Mouse (Mus musculus) liver, embryonic 12.5 days (tissue): ENCODE results near the gene Gsdmc4. TPM values are rescaled to one million over a fixed set of nuclear protein-coding genes. Genes with fewer than 3 reads are reported as not detected.
"Not testable (repeated sequence)": the region's sequence is repeated elsewhere in the genome, so short reads cannot be mapped to it uniquely, and the experiment has no call there.

Experiments
- ATAC-seq: fragments of 200-750 bp; cut with Nextera tagmentation; 2 replicates; pipeline ENCODE4 v1.8.0; 2017; ENCODE audit warnings: moderate number of reproducible peaks, mild to moderate bottlenecking, moderate library complexity
- H3K27ac ChIP-seq: fragments of 300-500 bp; sonication (generic); 2 replicates; pipeline ENCODE4 v1.5.1; 2016; ENCODE audit warnings: mild to moderate bottlenecking
- H3K27me3 ChIP-seq: fragments of 300-500 bp; sonication (generic); replicated peaks from 2 replicates; pipeline ENCODE4 v1.6.1; 2016; ENCODE audit warnings: mild to moderate bottlenecking, moderate library complexity
- H3K36me3 ChIP-seq: fragments of 300-500 bp; sonication (generic); 2 replicates; pipeline ENCODE4 v1.6.1; 2016; ENCODE audit warnings: mild to moderate bottlenecking, moderate library complexity
- H3K4me1 ChIP-seq: fragments of 300-500 bp; sonication (generic); 2 replicates; pipeline ENCODE4 v1.6.1; 2016
- H3K4me2 ChIP-seq: fragments of 300-500 bp; sonication (generic); 2 replicates; pipeline ENCODE4 v1.6.1; 2016; ENCODE audit warnings: mild to moderate bottlenecking, moderate library complexity
- H3K4me3 ChIP-seq: fragments of 300-500 bp; sonication (generic); 2 replicates; pipeline ENCODE4 v1.5.1; 2016; ENCODE audit warnings: mild to moderate bottlenecking, moderate library complexity
- H3K9ac ChIP-seq: fragments of 300-500 bp; sonication (generic); 2 replicates; pipeline ENCODE4 v1.6.1; 2016; ENCODE audit warnings: mild to moderate bottlenecking, moderate library complexity
- H3K9me3 ChIP-seq: fragments of 300-500 bp; sonication (generic); replicated peaks from 2 replicates; pipeline ENCODE4 v1.6.1; 2016; ENCODE audit warnings: mild to moderate bottlenecking, moderate library complexity
- WGBS: fragments of 180-500 bp; shearing (Covaris S2); methylation state at CpG from one replicate; pipeline ENCODE4 v1.1.7; 2016; ENCODE audit not compliant: insufficient replicate concordance; 5-methylcytosine and 5-hydroxymethylcytosine counted together
- polyA plus RNA-seq: library from polyadenylated mRNA; unstranded; fragments of >200 nt; fragmentation: Nextera tagmentation; extraction: Ambion mirVana; gene quantifications from 2 replicates; pipeline ENCODE4 v1.2.1, GENCODE M21; 2016

Gsdmc4 gene
- polyA plus RNA-seq = not detected in 2 replicates

- 59% methylated on average over 2 of the region's 2 CpGs for WGBS
- H3K27me3 ChIP-seq = not testable (repeated sequence)
Observed at GRCm38 (mm10) chr15:63912197-63912596, at the start of gene Gsdmc4. Gene Gsdmc4, minus strand, starts transcription at chr15:63912297.

GRCm38 (mm10) chr15:63960542-63960941, 48.4 kb upstream of the Gsdmc4 start:
- H3K36me3 ChIP-seq = no peaks in the 10 kb centered on the region
- no peak for ATAC-seq
- H3K27me3 ChIP-seq = no peaks in the 10 kb centered on the region
- H3K9ac ChIP-seq = no peak overlapping the region
- no peak overlapping the region for H3K4me3 ChIP-seq
- H3K27ac ChIP-seq = no peak overlapping the region
- no peaks in the 10 kb centered on the region for H3K9me3 ChIP-seq
- 0 out of 2 replicates have a peak, but pooled peaks cover 4% of the 10 kb centered on the region for H3K4me1 ChIP-seq
- 90% methylated on average over 2 of the region's 2 CpGs for WGBS
- H3K4me2 ChIP-seq = no peak overlapping the region

More at GRCm38 (mm10) chr15:63912197-63912596, at the start of gene Gsdmc4:
- not testable (repeated sequence) for H3K9ac ChIP-seq, ATAC-seq, H3K27ac ChIP-seq, H3K9me3 ChIP-seq, H3K4me1 ChIP-seq, H3K4me2 ChIP-seq, H3K36me3 ChIP-seq, H3K4me3 ChIP-seq

DNA sequence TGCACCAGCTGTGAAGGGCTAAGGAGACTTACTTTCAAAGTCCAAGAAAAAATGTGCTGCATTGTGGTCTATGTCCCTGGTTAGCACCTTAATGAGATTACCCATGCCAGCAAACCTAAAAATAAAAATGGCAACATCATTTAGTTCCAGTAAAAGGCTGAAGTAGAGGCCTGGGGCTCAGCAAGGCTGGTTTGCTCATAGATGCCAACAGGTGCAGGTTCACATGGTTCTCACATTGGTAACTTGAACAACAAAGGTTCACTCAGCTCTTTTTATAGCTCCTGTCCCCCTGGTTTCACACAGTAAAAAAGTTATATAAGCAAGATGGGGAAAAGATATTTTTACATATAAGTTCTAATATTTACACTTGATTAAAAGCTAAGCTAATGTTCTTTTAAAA, 45.5 kb upstream of the Gsdmc4 start:
- no peaks in the 10 kb centered on the region for H3K27me3 ChIP-seq
- no peaks in the 10 kb centered on the region for H3K36me3 ChIP-seq
- H3K9me3 ChIP-seq = no peaks in the 10 kb centered on the region
- 0 out of 2 replicates have a peak, but pooled peaks cover 4% of the 10 kb centered on the region for H3K4me1 ChIP-seq
- no peak for ATAC-seq
- H3K27ac ChIP-seq = no peak overlapping the region
- H3K4me3 ChIP-seq = no peak overlapping the region
- H3K9ac ChIP-seq = no peak overlapping the region
- H3K4me2 ChIP-seq = no peak overlapping the region

- no peak overlapping the region for H3K4me2 ChIP-seq
- no peak overlapping the region for H3K9ac ChIP-seq
- H3K9me3 ChIP-seq = no peaks in the 10 kb centered on the region
- H3K4me3 ChIP-seq = no peak overlapping the region
- H3K27ac ChIP-seq = no peak overlapping the region
- no peaks in the 10 kb centered on the region for H3K27me3 ChIP-seq
- WGBS = 84% methylated on average over 4 of the region's 4 CpGs
- no peaks in the 10 kb centered on the region for H3K4me1 ChIP-seq
- H3K36me3 ChIP-seq = peaks cover 5% of the 10 kb centered on the region; the same call in 1 of the 2 replicates
- ATAC-seq = no peak
Observed at GRCm38 (mm10) chr15:63953256-63953655, 41.2 kb upstream of the Gsdmc4 start.

GRCm38 (mm10) chr15:63941221-63941620, 29.1 kb upstream of the Gsdmc4 start:
- no peak overlapping the region for H3K4me3 ChIP-seq

DNA sequence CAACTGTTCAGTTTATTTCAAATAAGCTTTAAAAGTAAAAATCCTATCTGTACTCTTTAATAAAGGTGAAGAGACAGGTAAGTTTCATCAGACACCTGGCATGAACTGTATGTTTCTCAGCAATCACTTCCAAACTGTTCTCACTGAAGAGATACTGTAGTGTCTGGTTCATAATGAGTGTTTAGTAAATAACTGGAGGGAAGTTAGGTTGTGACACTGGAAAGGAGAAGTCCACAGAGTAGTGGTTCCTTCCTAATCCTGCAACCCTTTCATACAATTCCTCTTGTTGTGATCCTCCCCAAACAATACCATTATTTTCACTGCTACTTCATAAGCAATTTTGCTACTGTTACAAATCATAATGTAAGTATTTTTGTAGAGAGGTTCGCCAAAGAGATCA, 20.6 kb upstream of the Gsdmc4 start:
- no peak for ATAC-seq
- WGBS = 69% methylated on average over 1 of the region's 1 CpGs
- no peak overlapping the region for H3K4me2 ChIP-seq

More at GRCm38 (mm10) chr15:63941221-63941620, 29.1 kb upstream of the Gsdmc4 start:
- no peaks in the 10 kb centered on the region for H3K9me3 ChIP-seq
- no peak for ATAC-seq
- no peaks in the 10 kb centered on the region for H3K4me1 ChIP-seq
- H3K9ac ChIP-seq = no peak overlapping the region
- H3K27me3 ChIP-seq = no peaks in the 10 kb centered on the region
- peaks cover 51% of the 10 kb centered on the region for H3K36me3 ChIP-seq
- WGBS = 79% methylated on average over 1 of the region's 1 CpGs
- H3K27ac ChIP-seq = no peak overlapping the region
- H3K4me2 ChIP-seq = no peak overlapping the region

DNA sequence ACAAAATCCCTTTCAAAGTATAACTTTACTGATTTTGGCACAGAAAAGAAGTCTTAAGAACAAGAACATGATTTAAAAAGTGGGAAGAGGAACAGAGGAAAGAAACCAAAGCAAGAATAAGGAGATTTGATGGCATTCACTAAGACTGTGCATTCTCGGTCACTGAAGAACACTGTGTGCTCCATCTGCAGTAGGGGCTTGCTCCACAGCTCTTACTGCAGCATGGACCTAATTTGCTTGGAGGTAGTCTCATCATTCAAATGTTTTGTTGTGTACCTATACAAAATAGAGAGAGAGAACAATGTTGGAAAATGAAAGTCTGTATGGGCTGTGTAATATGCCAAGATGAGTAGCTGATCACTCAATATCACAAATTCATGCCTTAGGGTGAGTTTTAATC, 19.3 kb upstream of the Gsdmc4 start:
- Histone ChIP-seq H3K4me1 (no peaks in the 10 kb centered on the region), H3K27ac (no peak overlapping the region), H3K36me3 (peaks cover 51% of the 10 kb centered on the region), H3K27me3 (no peaks in the 10 kb centered on the region), H3K4me3 (no peak overlapping the region), H3K4me2 (no peak overlapping the region), H3K9me3 (no peaks in the 10 kb centered on the region), H3K9ac (no peak overlapping the region)
- ATAC-seq = no peak
- 89% methylated on average over 1 of the region's 1 CpGs for WGBS

More for the DNA sequence above, 20.6 kb upstream of the Gsdmc4 start:
- Histone ChIP-seq H3K27ac (no peak overlapping the region), H3K4me3 (no peak overlapping the region), H3K36me3 (peaks cover 56% of the 10 kb centered on the region), H3K9ac (no peak overlapping the region), H3K4me1 (no peaks in the 10 kb centered on the region), H3K27me3 (no peaks in the 10 kb centered on the region), H3K9me3 (no peaks in the 10 kb centered on the region)

DNA sequence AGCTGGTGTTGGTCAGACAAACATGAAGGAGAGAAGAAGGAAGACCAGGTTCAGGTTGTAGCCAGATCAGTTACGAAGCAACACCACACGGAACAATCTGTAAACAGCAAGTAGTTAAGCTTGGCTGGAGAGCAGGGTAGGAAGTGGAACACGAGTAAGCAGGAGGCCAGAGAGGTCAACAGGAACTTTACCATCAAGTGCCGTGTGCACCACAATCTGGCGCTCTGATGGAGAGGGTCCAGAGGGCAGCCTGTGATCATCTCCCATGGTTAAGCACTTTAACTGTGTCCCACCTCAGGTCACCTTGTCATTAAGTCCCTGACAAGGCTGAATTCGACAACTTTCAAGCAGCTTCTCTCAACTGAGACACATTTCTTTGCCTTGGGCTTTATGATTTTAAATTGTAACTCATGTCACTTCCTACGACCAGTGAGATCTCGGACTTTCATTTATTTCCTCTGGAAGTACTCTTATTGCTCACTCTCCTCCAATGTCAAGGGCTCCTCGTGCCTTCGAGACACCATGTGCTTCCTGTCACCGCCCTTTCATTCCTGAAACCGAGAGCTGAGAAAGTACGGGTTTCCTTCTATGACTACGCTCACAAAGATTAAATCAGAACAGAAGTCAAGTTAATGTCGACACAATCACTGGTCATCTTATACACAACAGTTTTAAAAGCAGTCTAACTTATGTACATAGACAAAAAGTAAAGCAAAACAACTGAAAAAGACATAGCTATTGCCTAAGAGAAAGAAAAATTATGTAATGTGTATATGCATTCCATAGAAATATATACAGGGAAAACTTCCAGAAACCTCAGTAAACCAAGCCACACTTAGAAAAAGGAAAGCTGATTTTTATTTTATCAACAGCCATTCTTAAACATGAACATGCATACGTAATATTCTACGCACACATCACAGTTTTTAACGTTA, 18.3 kb upstream of the Gsdmc4 start:
- WGBS = 81% methylated on average over 18 of the region's 18 CpGs
- no peaks in the 10 kb centered on the region for H3K27me3 ChIP-seq
- H3K9me3 ChIP-seq = no peaks in the 10 kb centered on the region
- H3K36me3 ChIP-seq = peaks cover 44% of the 10 kb centered on the region
- no peaks in the 10 kb centered on the region for H3K4me1 ChIP-seq
- H3K4me2 ChIP-seq = no peak overlapping the region
- H3K4me3 ChIP-seq = no peak overlapping the region
- no peak overlapping the region for H3K9ac ChIP-seq
- H3K27ac ChIP-seq = no peak overlapping the region
- no peak for ATAC-seq

DNA sequence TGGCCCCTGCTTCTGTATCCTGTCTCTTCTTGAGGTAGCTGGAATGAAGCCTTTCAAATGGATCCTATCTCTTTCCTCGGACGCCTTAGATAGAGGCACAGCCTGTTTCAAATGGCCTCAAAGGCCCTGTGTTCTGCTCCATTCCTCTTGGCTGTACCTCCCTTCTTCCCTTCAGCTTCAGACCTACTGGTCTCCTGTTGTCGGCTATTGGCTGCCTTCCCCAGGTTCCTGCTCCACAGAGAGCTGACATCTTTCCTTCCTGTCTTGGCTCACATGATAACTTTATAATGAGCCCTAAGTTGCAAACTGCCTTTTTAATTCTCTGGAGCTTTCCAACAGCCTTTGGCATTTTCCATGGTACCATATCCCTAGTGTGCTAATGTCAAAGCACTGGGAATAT, 14.1 kb upstream of the Gsdmc4 start:
- WGBS = 76% methylated on average over 3 of the region's 3 CpGs
- Histone ChIP-seq H3K4me3 (no peak overlapping the region), H3K9me3 (no peaks in the 10 kb centered on the region), H3K4me1 (no peaks in the 10 kb centered on the region), H3K27me3 (no peaks in the 10 kb centered on the region), H3K9ac (no peak overlapping the region), H3K27ac (no peak overlapping the region), H3K36me3 (peaks cover 25% of the 10 kb centered on the region), H3K4me2 (no peak overlapping the region)
- no peak for ATAC-seq

GRCm38 (mm10) chr15:63924484-63924883, 12.4 kb upstream of the Gsdmc4 start:
- Histone ChIP-seq H3K36me3 (peaks cover 13% of the 10 kb centered on the region), H3K4me2 (no peak overlapping the region), H3K27ac (no peak overlapping the region), H3K4me3 (no peak overlapping the region), H3K9me3 (no peaks in the 10 kb centered on the region), H3K27me3 (no peaks in the 10 kb centered on the region), H3K4me1 (no peaks in the 10 kb centered on the region), H3K9ac (no peak overlapping the region)
- WGBS = 73% methylated on average over 1 of the region's 1 CpGs
- no peak for ATAC-seq

GRCm38 (mm10) chr15:63921618-63922017, 9.5 kb upstream of the Gsdmc4 start:
- not testable (repeated sequence) for H3K9ac ChIP-seq, H3K4me1 ChIP-seq, H3K27me3 ChIP-seq, H3K36me3 ChIP-seq, H3K9me3 ChIP-seq, H3K4me2 ChIP-seq, H3K4me3 ChIP-seq, ATAC-seq, H3K27ac ChIP-seq
- WGBS = 34% methylated on average over 3 of the region's 5 CpGs

DNA sequence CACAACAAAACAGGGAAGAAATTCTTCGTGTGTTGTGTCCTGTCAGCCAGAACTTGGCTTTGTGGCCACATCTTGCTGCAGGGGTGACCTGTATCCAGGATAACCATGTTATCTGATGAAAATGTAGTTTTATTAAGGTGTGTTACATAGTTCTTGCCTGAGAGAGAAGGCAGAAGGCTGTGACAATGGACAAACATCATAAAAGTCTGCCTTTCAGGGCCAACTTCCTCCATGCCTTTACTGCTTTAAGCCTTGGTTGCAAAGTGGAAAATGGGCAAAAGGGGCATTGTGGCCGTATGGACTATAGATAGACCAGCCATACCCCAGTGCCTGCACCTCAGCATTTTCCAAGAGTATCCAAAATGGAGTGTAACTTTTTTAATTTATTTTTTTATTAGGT, 7.6 kb upstream of the Gsdmc4 start:
- not testable (repeated sequence) for H3K27ac ChIP-seq, H3K27me3 ChIP-seq, H3K36me3 ChIP-seq, H3K4me2 ChIP-seq, H3K4me1 ChIP-seq, H3K9me3 ChIP-seq, H3K9ac ChIP-seq, H3K4me3 ChIP-seq, ATAC-seq
- WGBS = 77% methylated on average over 2 of the region's 2 CpGs
